Mouse (Mus musculus) midbrain, embryonic 11.5 days (tissue): ENCODE measurements around the gene Zfp654. TPM values are rescaled to one million over a fixed set of nuclear protein-coding genes. Genes with fewer than 3 reads are reported as not detected.

Source experiments
- ATAC-seq: fragments of 200-750 bp; cut with Nextera tagmentation; 2 replicates; pipeline ENCODE4 v1.8.0; 2017; ENCODE audit warnings: moderate TSS enrichment, moderate library complexity; ENCODE audit not compliant: low FRiP score
- DNase-seq: peaks from one replicate; pipeline ENCODE4 v3.0.0; 2015; ENCODE audit warnings: low spot score; ENCODE audit errors: missing footprints
- H3K27ac ChIP-seq: fragments of 300-500 bp; sonication (generic); 2 replicates; pipeline ENCODE4 v1.5.1; 2014; ENCODE audit warnings: low read depth, low read length
- H3K27me3 ChIP-seq: fragments of 300-500 bp; sonication (generic); 2 replicates; pipeline ENCODE4 v1.6.1; 2014; ENCODE audit warnings: mild to moderate bottlenecking, low read length, moderate library complexity, mixed read lengths; ENCODE audit not compliant: control insufficient read depth, insufficient read depth
- H3K36me3 ChIP-seq: fragments of 300-500 bp; sonication (generic); 2 replicates; pipeline ENCODE4 v1.6.1; 2014; ENCODE audit warnings: mild to moderate bottlenecking, low read length, moderate library complexity, mixed read lengths; ENCODE audit not compliant: control insufficient read depth, insufficient read depth
- H3K4me1 ChIP-seq: fragments of 300-500 bp; sonication (generic); 2 replicates; pipeline ENCODE4 v1.6.1; 2014; ENCODE audit warnings: low read length; ENCODE audit not compliant: control insufficient read depth, insufficient read depth
- H3K4me2 ChIP-seq: fragments of 300-500 bp; sonication (generic); 2 replicates; pipeline ENCODE4 v1.6.1; 2014; ENCODE audit warnings: mild to moderate bottlenecking, moderate library complexity
- H3K4me3 ChIP-seq: fragments of 300-500 bp; sonication (generic); 2 replicates; pipeline ENCODE4 v1.5.1; 2014; ENCODE audit warnings: low read depth, low read length
- H3K9ac ChIP-seq: fragments of 300-500 bp; sonication (generic); 2 replicates; pipeline ENCODE4 v1.6.1; 2014; ENCODE audit warnings: low read length
- H3K9me3 ChIP-seq: fragments of 300-500 bp; sonication (generic); 2 replicates; pipeline ENCODE4 v1.6.1; 2016; ENCODE audit warnings: low read length; ENCODE audit not compliant: control insufficient read depth
- WGBS: fragments of 180-500 bp; shearing (Covaris S2); extraction: QIAGEN DNeasy Blood & Tissue Kit; methylation state at CpG from one replicate; pipeline ENCODE4 v1.1.7; 2014; 5-methylcytosine and 5-hydroxymethylcytosine counted together
- polyA plus RNA-seq: library from polyadenylated mRNA; unstranded; fragments of >200 nt; fragmentation: Nextera tagmentation; extraction: Ambion mirVana; gene quantifications from 2 replicates; pipeline ENCODE4 v1.2.1, GENCODE M21; 2014

Zfp654 gene
- polyA plus RNA-seq, 1 experiment from 2014 or later: 8.1 TPM

DNA sequence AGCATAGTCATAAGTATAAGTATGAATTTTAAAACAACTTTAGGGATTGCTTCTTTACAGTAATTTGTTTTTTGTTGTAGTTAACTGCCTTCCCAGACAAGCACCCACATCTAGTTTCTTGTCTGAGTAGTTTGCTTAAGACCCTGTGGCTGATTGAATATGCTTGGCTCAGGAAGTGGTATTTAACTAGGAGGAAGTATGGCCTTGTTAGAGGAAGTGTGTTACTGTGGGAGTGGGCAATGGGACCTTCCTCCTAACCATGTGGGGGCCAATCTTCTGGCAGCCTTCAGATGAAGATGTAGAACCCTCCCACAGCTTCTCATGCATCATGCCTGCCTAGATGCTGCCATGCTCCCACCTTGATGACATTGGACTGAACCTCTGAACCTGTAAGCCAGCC is 49.8 kb downstream of the Zfp654 start:
- Histone ChIP-seq H3K27me3 (no peaks in the 10 kb centered on the region), H3K9ac (no peak overlapping the region), H3K4me1 (no peaks in the 10 kb centered on the region), H3K27ac (no peak overlapping the region), H3K9me3 (no peaks in the 10 kb centered on the region), H3K4me2 (no peak overlapping the region), H3K36me3 (peaks cover 2% of the 10 kb centered on the region; the same call in 1 of the 2 replicates), H3K4me3 (no peak overlapping the region)
- ATAC-seq (no peak), DNase-seq (no peak)

DNA sequence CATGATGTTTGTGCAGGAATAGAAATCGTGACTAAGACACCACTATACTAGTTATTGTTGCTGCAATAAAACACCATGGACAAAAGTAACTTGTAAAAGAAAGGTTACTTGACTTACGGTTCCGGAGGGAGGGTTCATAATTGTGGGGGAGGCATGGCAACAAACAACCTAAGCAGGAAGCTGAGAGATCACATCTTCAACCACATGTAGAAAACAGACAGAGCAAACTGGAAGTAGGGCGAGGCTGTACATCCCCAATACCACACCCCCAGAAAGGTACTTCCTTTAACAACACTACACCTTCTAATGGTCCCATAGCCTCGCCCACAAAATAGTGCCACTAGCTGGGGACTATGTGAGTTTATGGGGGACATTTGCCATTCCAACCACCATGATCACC is 51.1 kb downstream of the Zfp654 start:
- Histone ChIP-seq H3K27me3 (no peaks in the 10 kb centered on the region), H3K4me1 (no peaks in the 10 kb centered on the region), H3K27ac (no peak overlapping the region), H3K4me2 (no peak overlapping the region), H3K9me3 (no peaks in the 10 kb centered on the region), H3K4me3 (no peak overlapping the region), H3K36me3 (peaks cover under 1% of the 10 kb centered on the region; the same call in 1 of the 2 replicates), H3K9ac (no peak overlapping the region)
- 94% methylated on average over 5 of the region's 5 CpGs for WGBS
- ATAC-seq: no peak
- DNase-seq: no peak

DNA sequence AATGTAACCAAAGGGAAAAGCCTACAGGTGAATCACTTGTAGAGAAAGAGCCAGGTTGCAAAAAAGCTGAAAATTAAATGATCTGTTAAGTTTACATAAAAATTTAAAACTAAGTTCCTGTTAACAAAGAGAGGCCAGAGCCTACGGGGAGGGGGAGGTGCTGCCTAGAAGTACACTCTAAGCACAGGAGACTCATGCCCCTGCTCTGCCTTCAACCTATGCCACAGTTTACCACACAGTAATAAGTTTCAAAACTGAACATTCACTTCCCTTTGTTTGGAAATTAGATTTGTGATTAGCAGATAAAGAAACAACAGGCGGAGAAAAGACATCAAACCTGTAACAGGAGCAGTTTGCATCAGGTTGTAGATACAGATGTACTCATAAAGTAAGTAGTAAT is 56.6 kb downstream of the Zfp654 start:
- H3K27me3 ChIP-seq: no peaks in the 10 kb centered on the region
- H3K4me1 ChIP-seq: no peaks in the 10 kb centered on the region
- no peaks in the 10 kb centered on the region for H3K9me3 ChIP-seq
- H3K4me3 ChIP-seq: no peak overlapping the region
- DNase-seq (no peak), ATAC-seq (no peak)
- H3K36me3 ChIP-seq: no peaks in the 10 kb centered on the region
- no peak overlapping the region for H3K9ac ChIP-seq
- H3K27ac ChIP-seq: no peak overlapping the region
- 97% methylated on average over 2 of the region's 2 CpGs for WGBS
- no peak overlapping the region for H3K4me2 ChIP-seq

DNA sequence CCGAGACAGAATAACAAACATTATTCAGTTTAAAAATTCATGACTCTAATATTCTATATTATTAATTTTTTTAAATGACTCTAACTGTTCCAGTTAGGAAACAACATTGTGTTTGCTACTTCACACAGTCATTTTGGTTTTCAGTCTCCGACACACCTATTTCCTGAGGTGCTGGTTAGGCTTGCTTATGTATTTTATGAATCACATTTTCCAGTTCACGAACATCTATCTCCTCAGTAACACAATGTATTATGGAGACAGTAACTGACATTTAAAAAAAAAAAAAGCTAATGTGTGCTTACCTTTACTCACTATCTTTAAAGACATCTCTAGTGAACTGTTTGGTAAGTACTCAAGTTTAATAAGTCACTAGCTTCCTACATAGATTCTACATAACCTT is 61.7 kb downstream of the Zfp654 start:
- Histone ChIP-seq H3K27me3 (no peaks in the 10 kb centered on the region), H3K36me3 (no peaks in the 10 kb centered on the region), H3K9ac (no peak overlapping the region), H3K9me3 (no peaks in the 10 kb centered on the region), H3K27ac (no peak overlapping the region), H3K4me3 (no peak overlapping the region), H3K4me2 (no peak overlapping the region), H3K4me1 (no peaks in the 10 kb centered on the region)
- DNase-seq: no peak
- WGBS: 96% methylated on average over 3 of the region's 3 CpGs
- no peak for ATAC-seq

DNA sequence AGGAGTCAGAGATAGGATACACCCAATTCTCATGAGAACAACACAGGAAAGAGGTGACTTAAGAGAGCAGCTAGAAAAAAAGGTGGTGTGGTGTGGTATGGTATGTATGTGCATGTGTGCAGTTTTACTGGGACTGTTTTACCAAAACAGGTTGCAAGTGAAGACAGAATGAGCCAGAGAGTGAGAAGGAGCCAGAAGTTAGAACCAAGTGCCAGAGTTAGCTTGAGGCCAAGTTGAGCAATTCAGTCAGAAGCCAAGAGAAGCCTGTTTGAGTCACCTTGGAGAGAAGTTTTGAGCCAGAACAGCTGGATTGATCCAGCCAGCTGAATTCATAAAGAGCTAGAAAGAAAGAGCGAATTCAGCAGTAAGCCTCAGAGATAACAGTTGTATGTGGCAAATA is 75.9 kb downstream of the Zfp654 start:
- no peaks in the 10 kb centered on the region for H3K27me3 ChIP-seq
- H3K9me3 ChIP-seq: no peaks in the 10 kb centered on the region
- no peaks in the 10 kb centered on the region for H3K4me1 ChIP-seq
- no peak overlapping the region for H3K27ac ChIP-seq
- ATAC-seq (no peak), DNase-seq (no peak)
- no peaks in the 10 kb centered on the region for H3K36me3 ChIP-seq
- H3K4me2 ChIP-seq: no peak overlapping the region
- H3K4me3 ChIP-seq: no peak overlapping the region
- 86% methylated on average over 1 of the region's 1 CpGs for WGBS
- no peak overlapping the region for H3K9ac ChIP-seq

DNA sequence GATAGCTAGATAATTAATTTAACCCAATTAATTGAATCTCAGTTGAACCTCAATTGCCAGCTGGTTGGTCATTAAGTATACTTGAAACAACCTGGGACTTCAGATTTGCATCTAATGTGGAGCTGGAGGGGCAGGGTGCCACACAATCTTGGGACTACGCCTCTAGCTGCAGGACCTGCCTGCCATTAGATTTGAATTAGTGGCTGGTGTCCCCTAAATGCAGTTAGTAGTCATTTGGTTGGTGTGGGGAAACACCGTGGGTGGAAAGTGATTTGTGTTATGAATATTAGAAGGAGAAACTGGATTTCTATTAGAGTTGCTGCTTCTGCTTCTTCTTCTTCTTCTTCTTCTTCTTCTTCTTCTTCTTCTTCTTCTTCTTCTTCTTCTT is 80.0 kb downstream of the Zfp654 start:
- no peaks in the 10 kb centered on the region for H3K4me1 ChIP-seq
- peak overlapping the region; percentile 87 for H3K4me3 ChIP-seq
- DNase-seq (no peak), ATAC-seq (peak; percentile 15; the same call in 1 of the 2 replicates)
- H3K36me3 ChIP-seq: no peaks in the 10 kb centered on the region
- no peaks in the 10 kb centered on the region for H3K9me3 ChIP-seq
- H3K27ac ChIP-seq: no peak overlapping the region
- 93% methylated on average over 2 of the region's 2 CpGs for WGBS
- H3K9ac ChIP-seq: peak overlapping the region; percentile 86
- no peaks in the 10 kb centered on the region for H3K27me3 ChIP-seq
- H3K4me2 ChIP-seq: peak overlapping the region; percentile 52; the same call in 1 of the 2 replicates

DNA sequence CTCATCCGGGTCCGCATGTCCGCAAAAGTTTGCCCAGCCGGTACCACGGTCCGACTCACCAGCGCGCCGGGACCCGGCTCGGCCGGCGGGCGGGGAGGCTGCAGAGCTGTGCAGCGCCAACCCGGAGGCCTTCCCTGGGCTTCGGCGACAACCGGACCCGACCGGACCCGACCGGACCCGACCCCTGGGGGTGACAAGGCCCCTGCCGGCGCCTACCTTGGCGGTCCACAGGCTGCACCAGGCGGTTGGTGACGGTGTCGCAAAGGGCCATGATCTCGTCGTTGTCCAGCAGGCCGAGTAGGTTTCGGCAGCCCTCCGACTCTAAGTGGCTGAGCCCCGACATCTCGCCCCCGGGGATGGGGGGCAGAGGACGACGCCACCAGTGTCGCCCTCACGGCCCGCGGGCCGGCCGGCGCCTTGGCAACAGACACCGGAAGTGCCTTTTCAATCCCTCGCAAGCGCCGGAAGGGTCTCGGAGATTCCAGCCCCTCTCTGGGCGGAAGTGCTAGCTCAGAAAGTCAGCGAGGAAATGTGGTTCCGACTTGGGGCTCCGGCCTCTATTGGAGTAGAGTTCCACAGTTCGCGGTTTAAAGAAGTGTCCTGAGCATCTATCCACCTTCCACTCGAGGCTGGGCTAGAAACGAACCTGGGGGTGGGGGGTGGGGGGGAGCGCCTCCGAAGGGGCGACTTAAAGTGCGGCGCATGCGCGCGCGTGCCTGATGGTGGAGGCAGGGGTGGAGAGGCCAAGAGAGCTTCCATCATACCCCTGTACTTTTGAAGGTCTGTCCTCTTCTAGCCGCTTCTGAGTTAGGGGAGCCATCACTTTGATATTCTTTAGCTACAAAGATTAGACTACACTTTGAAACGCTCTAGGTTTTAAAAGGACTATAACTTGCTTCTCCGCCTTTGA is 80.7 kb downstream of the Zfp654 start, which contains the start of gene 4930453N24Rik:
TSS of gene 4930453N24Rik (minus strand) at position 641 of the 910 bp plus-strand sequence.
- DNase-seq (peak; percentile 98), ATAC-seq (peak; percentile 96)
- WGBS: 2% methylated on average over 72 of the region's 72 CpGs
- peak within 1 kb of the TSS; percentile 52 for H3K4me2 ChIP-seq
- H3K9me3 ChIP-seq: no peaks in the 10 kb centered on the region
- H3K9ac ChIP-seq: peak within 1 kb of the TSS; percentile 86
- no peaks in the 10 kb centered on the region for H3K27me3 ChIP-seq
- H3K4me1 ChIP-seq: no peaks in the 10 kb centered on the region
- peak within 1 kb of the TSS; percentile 74; the same call in 1 of the 2 replicates for H3K27ac ChIP-seq
- no peaks in the 10 kb centered on the region for H3K36me3 ChIP-seq
- H3K4me3 ChIP-seq: peak within 1 kb of the TSS; percentile 87

DNA sequence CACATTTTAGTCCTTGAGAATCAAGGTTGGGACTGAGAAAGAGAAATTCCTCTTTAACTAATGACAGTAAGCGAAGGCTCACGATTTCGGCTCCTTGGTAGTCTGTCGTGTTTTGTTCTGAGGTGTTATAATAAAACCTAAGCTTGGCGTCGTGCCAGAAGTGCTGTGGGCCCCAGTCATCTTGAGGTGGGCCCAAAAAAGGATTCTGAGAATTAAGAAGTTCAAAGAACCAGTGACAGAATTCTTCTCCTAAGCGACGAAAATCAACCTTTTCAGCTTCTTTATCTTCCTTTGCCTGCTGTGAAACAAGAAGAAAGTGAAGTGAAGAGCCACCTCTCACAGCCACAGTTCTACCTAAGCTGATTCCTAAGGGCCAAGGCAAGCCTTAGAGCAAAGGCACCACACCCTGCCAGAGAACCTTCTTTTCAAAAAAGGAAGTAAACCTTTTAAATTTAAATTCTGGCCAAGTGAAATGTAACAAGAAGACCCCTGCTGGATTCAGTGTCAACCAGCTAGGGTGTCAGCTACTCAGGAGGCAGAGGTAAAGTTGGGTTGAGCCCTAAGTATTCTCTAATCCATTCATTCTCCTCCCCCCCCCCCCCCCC is 84.7 kb downstream of the Zfp654 start:
- H3K36me3 ChIP-seq: peaks cover 13% of the 10 kb centered on the region
- H3K4me3 ChIP-seq: no peak overlapping the region
- H3K4me2 ChIP-seq: no peak overlapping the region
- no peaks in the 10 kb centered on the region for H3K27me3 ChIP-seq
- DNase-seq (no peak), ATAC-seq (no peak)
- H3K4me1 ChIP-seq: no peaks in the 10 kb centered on the region
- peaks cover 8% of the 10 kb centered on the region; the same call in 1 of the 2 replicates for H3K9me3 ChIP-seq
- no peak overlapping the region for H3K27ac ChIP-seq
- H3K9ac ChIP-seq: no peak overlapping the region
- 94% methylated on average over 8 of the region's 8 CpGs for WGBS

DNA sequence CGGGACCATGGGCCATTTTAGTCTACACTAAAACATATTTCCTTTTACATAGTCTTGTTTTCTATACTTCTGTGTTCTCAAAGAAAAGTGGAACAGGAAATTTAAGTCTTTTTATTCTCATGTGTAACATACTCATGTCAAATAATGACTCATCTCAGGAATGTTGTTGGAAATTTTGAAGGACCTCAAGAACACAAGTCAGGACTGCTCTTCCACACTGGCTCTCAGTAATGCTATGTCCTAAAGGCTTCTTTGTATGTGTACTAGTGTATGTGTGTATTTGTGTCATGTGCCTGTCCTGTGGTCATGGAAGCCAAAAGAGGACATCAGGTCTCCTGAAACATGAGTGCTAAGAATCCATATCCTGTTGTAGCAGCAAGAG is 92.2 kb downstream of the Zfp654 start:
- Histone ChIP-seq H3K9me3 (peaks cover 7% of the 10 kb centered on the region; the same call in 1 of the 2 replicates), H3K4me1 (no peaks in the 10 kb centered on the region), H3K4me2 (no peak overlapping the region), H3K4me3 (no peak overlapping the region), H3K9ac (no peak overlapping the region), H3K27me3 (no peaks in the 10 kb centered on the region), H3K27ac (no peak overlapping the region), H3K36me3 (peaks cover 10% of the 10 kb centered on the region)
- WGBS: 83% methylated on average over 1 of the region's 1 CpGs
- DNase-seq (no peak), ATAC-seq (no peak)
